Mouse (Mus musculus) heart, embryonic 15.5 days (tissue): Measurements from ENCODE around the gene Arhgef3. TPM values are rescaled to one million over a fixed set of nuclear protein-coding genes. Genes with fewer than 3 reads are reported as not detected.
A peak's percentile ranks its signal among the peaks of the same experiment; 100 is the strongest.

Source experiments
- ATAC-seq: fragments of 200-750 bp; cut with Nextera tagmentation; replicated peaks from 2 replicates; pipeline ENCODE4 v1.8.0; 2017; ENCODE audit warnings: low read depth, moderate TSS enrichment; ENCODE audit not compliant: insufficient number of reproducible peaks, insufficient read depth, low FRiP score
- H3K27ac ChIP-seq: fragments of 300-500 bp; sonication (generic); 2 replicates; pipeline ENCODE4 v1.5.1; 2015; ENCODE audit warnings: mild to moderate bottlenecking, inconsistent platforms
- H3K27me3 ChIP-seq: fragments of 300-500 bp; sonication (generic); 2 replicates; pipeline ENCODE4 v1.6.1; 2015; ENCODE audit warnings: inconsistent platforms
- H3K36me3 ChIP-seq: fragments of 300-500 bp; sonication (generic); 2 replicates; pipeline ENCODE4 v1.6.1; 2015; ENCODE audit warnings: mild to moderate bottlenecking, inconsistent platforms
- H3K4me1 ChIP-seq: fragments of 300-500 bp; sonication (generic); replicated peaks from 2 replicates; pipeline ENCODE4 v1.6.1; 2015; ENCODE audit warnings: inconsistent platforms
- H3K4me2 ChIP-seq: fragments of 300-500 bp; sonication (generic); 2 replicates; pipeline ENCODE4 v1.6.1; 2015; ENCODE audit warnings: inconsistent platforms, mild to moderate bottlenecking, moderate library complexity
- H3K4me3 ChIP-seq: fragments of 300-500 bp; sonication (generic); 2 replicates; pipeline ENCODE4 v1.5.1; 2015; ENCODE audit warnings: mild to moderate bottlenecking, inconsistent platforms
- H3K9ac ChIP-seq: fragments of 300-500 bp; sonication (generic); 2 replicates; pipeline ENCODE4 v1.6.1; 2015; ENCODE audit warnings: mild to moderate bottlenecking, inconsistent platforms
- H3K9me3 ChIP-seq: fragments of 300-500 bp; sonication (generic); replicated peaks from 2 replicates; pipeline ENCODE4 v1.6.1; 2016; ENCODE audit warnings: inconsistent platforms
- WGBS: fragments of 180-500 bp; shearing (Covaris S2); methylation state at CpG from one replicate; pipeline ENCODE4 v1.1.7; 2015; ENCODE audit warnings: mixed read lengths; 5-methylcytosine and 5-hydroxymethylcytosine counted together
- polyA plus RNA-seq: library from polyadenylated mRNA; unstranded; fragments of >200 nt; fragmentation: Nextera tagmentation; extraction: Ambion mirVana; gene quantifications from 2 replicates; pipeline ENCODE4 v1.2.1, GENCODE M21; 2015

Arhgef3 gene
- polyA plus RNA-seq, 1 experiment from 2014 or later: 14.7 TPM

GRCm38 (mm10) chr14:27341486-27341885 lies 226.8 kb downstream of the Arhgef3 start:
- Histone ChIP-seq H3K4me3 (no peak overlapping the region), H3K4me1 (peaks cover 26% of the 10 kb centered on the region), H3K27ac (no peak overlapping the region), H3K9me3 (no peaks in the 10 kb centered on the region), H3K4me2 (no peak overlapping the region), H3K27me3 (no peaks in the 10 kb centered on the region), H3K36me3 (no peaks in the 10 kb centered on the region), H3K9ac (no peak overlapping the region)
- 39% methylated on average over 5 of the region's 5 CpGs for WGBS
- ATAC-seq: no peak

- Histone ChIP-seq H3K9ac (no peak overlapping the region), H3K9me3 (no peaks in the 10 kb centered on the region), H3K36me3 (no peaks in the 10 kb centered on the region), H3K4me1 (peaks cover 21% of the 10 kb centered on the region), H3K27ac (no peak overlapping the region), H3K4me2 (no peak overlapping the region), H3K27me3 (no peaks in the 10 kb centered on the region), H3K4me3 (no peak overlapping the region)
- 84% methylated on average over 2 of the region's 2 CpGs for WGBS
- ATAC-seq: no peak
These were observed 227.8 kb downstream of the Arhgef3 start for GRCm38 (mm10) chr14:27342451-27342850.

DNA sequence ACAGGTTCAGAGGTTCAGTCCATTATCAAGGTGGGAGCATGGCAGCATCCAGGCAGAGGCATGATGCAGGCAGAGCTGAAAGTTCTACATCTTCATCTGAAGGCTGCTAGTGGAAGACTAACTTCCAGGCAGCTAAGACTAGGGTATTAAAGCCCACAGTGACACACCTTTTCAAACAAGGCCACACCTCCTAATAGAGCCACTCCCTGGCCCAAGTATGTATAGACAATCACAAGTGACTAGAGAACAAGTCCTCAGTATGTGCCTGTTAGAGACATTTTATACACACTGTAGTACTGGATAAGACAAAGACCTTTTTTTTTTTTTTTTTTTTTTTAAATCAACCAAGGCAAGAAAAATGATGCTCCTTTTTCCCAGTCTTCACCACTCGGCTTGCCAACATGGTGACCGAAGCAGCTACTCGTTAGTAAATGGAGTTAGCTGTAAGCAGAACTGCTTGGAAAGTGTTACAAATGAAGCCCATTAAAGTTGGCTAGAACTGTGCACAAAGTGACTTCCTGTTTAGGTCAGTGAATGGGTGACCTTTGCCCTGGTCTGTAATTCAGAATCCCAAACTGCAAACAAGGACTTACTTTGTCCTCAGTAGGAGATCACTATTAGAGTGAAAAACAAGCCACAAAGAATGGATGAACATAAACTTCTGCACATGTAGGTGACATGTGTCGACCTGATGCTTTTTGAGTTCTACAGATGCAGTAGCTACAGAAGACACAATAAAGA lies 229.7 kb downstream of the Arhgef3 start:
- no peak for ATAC-seq
- no peaks in the 10 kb centered on the region for H3K9me3 ChIP-seq
- no peak overlapping the region for H3K4me3 ChIP-seq
- WGBS: 87% methylated on average over 4 of the region's 4 CpGs
- no peaks in the 10 kb centered on the region for H3K27me3 ChIP-seq
- no peak overlapping the region for H3K9ac ChIP-seq
- no peaks in the 10 kb centered on the region for H3K36me3 ChIP-seq
- H3K4me1 ChIP-seq: peaks cover 32% of the 10 kb centered on the region
- H3K27ac ChIP-seq: no peak overlapping the region
- no peak overlapping the region for H3K4me2 ChIP-seq

DNA sequence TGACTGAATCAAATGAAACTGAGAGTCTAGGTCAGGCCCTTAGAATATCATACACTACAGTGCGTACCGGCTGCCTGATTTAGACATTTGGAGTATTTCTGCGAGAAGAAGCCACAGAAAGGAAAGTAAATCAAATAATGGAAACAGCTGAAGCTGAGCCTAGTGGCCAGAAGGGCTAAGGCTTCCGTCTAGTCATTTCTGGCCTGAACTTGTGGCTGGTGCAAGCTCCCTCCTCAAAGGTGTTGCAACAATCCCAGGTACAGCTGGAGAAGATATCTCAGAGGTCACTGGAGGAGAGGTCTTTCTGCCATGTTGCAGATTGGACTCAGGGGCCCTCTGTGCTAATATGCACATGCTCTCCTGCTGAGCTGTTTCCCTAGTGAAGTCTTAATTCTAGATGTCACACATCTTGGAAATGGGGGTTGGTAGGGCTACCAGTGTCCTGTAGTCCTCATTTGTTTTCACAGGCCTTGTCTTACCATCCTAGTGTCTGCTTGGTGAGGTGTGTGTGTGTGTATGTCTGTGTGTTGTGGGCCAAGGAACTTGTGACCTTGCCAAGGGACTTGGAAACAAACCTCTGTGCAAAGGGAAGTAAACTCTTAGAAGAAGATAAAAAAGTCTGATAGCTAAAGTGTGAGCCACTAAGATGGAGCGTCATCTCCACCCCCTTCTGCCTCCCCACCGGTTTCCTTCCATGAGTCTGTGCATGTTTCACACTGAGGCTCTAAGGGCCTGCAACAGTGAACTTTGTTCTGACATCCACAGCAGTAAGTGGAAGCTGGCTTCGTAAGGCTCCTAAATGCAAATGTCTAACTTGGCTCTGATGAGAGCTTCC lies 230.6 kb downstream of the Arhgef3 start:
- ATAC-seq: no peak
- peaks cover 41% of the 10 kb centered on the region for H3K4me1 ChIP-seq

DNA sequence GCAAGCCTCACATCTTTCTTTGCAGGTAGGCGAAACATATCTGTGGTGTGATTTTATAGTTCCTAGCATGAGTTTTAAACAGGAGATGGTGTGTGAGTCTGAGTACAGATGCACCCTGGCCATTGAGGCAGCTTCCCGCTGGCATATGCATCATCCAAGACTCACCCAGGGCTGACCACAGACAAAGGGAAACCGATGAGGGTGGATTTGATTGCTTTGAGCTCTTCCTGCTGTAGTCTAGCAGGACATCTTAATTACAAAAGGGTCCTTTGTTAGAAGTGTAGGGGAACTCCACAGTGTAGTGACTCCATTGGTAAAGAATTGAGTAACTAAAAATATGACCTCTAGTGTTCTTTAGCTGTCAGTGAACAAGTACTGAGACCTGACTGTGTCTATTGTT lies 232.5 kb downstream of the Arhgef3 start:
- ATAC-seq: no peak
- Histone ChIP-seq H3K27ac (peak overlapping the region; percentile 90; the same call in 1 of the 2 replicates), H3K36me3 (no peaks in the 10 kb centered on the region), H3K4me1 (peaks cover 51% of the 10 kb centered on the region), H3K4me3 (no peak overlapping the region), H3K9ac (no peak overlapping the region), H3K9me3 (no peaks in the 10 kb centered on the region), H3K4me2 (no peak overlapping the region), H3K27me3 (no peaks in the 10 kb centered on the region)
- WGBS: 61% methylated on average over 3 of the region's 3 CpGs

More for the DNA sequence above, 230.6 kb downstream of the Arhgef3 start:
- Histone ChIP-seq H3K4me3 (no peak overlapping the region), H3K27ac (0 out of 2 replicates have a peak overlapping the region, but pooled peaks have one; percentile 18), H3K27me3 (no peaks in the 10 kb centered on the region), H3K4me2 (no peak overlapping the region), H3K9me3 (no peaks in the 10 kb centered on the region), H3K36me3 (no peaks in the 10 kb centered on the region), H3K9ac (no peak overlapping the region)
- WGBS: 68% methylated on average over 7 of the region's 7 CpGs

GRCm38 (mm10) chr14:27347666-27348065 lies 233.0 kb downstream of the Arhgef3 start:
- H3K27me3 ChIP-seq: no peaks in the 10 kb centered on the region

GRCm38 (mm10) chr14:27348088-27348487 lies 233.4 kb downstream of the Arhgef3 start:
- Histone ChIP-seq H3K4me1 (peaks cover 52% of the 10 kb centered on the region), H3K27ac (peak overlapping the region; percentile 90), H3K4me2 (no peak overlapping the region), H3K36me3 (no peaks in the 10 kb centered on the region), H3K9me3 (no peaks in the 10 kb centered on the region), H3K9ac (no peak overlapping the region), H3K4me3 (no peak overlapping the region), H3K27me3 (no peaks in the 10 kb centered on the region)
- WGBS: 88% methylated on average over 2 of the region's 2 CpGs
- no peak for ATAC-seq

More at GRCm38 (mm10) chr14:27347666-27348065, 233.0 kb downstream of the Arhgef3 start:
- Histone ChIP-seq H3K4me2 (no peak overlapping the region), H3K36me3 (no peaks in the 10 kb centered on the region), H3K9ac (no peak overlapping the region), H3K4me3 (no peak overlapping the region), H3K4me1 (peaks cover 52% of the 10 kb centered on the region), H3K9me3 (no peaks in the 10 kb centered on the region), H3K27ac (peak overlapping the region; percentile 90)
- no peak for ATAC-seq
- 78% methylated on average over 5 of the region's 5 CpGs for WGBS

GRCm38 (mm10) chr14:27348656-27349055 lies 234.0 kb downstream of the Arhgef3 start:
- H3K4me1 ChIP-seq: peaks cover 52% of the 10 kb centered on the region
- H3K4me2 ChIP-seq: no peak overlapping the region

GRCm38 (mm10) chr14:27349120-27349519 lies 234.4 kb downstream of the Arhgef3 start:
- peak; percentile 72; the same call in 1 of the 2 replicates for ATAC-seq
- peak overlapping the region; percentile 90 for H3K27ac ChIP-seq
- H3K4me2 ChIP-seq: no peak overlapping the region
- no peaks in the 10 kb centered on the region for H3K9me3 ChIP-seq
- H3K4me1 ChIP-seq: peaks cover 52% of the 10 kb centered on the region
- 37% methylated on average over 3 of the region's 3 CpGs for WGBS
- no peaks in the 10 kb centered on the region for H3K36me3 ChIP-seq
- H3K27me3 ChIP-seq: no peaks in the 10 kb centered on the region
- H3K9ac ChIP-seq: no peak overlapping the region
- no peak overlapping the region for H3K4me3 ChIP-seq

More at GRCm38 (mm10) chr14:27348656-27349055, 234.0 kb downstream of the Arhgef3 start:
- H3K27ac ChIP-seq: peak overlapping the region; percentile 90
- no peaks in the 10 kb centered on the region for H3K36me3 ChIP-seq
- H3K9me3 ChIP-seq: no peaks in the 10 kb centered on the region
- H3K27me3 ChIP-seq: no peaks in the 10 kb centered on the region
- ATAC-seq: no peak
- no peak overlapping the region for H3K9ac ChIP-seq
- no peak overlapping the region for H3K4me3 ChIP-seq
- WGBS: 80% methylated on average over 4 of the region's 4 CpGs

DNA sequence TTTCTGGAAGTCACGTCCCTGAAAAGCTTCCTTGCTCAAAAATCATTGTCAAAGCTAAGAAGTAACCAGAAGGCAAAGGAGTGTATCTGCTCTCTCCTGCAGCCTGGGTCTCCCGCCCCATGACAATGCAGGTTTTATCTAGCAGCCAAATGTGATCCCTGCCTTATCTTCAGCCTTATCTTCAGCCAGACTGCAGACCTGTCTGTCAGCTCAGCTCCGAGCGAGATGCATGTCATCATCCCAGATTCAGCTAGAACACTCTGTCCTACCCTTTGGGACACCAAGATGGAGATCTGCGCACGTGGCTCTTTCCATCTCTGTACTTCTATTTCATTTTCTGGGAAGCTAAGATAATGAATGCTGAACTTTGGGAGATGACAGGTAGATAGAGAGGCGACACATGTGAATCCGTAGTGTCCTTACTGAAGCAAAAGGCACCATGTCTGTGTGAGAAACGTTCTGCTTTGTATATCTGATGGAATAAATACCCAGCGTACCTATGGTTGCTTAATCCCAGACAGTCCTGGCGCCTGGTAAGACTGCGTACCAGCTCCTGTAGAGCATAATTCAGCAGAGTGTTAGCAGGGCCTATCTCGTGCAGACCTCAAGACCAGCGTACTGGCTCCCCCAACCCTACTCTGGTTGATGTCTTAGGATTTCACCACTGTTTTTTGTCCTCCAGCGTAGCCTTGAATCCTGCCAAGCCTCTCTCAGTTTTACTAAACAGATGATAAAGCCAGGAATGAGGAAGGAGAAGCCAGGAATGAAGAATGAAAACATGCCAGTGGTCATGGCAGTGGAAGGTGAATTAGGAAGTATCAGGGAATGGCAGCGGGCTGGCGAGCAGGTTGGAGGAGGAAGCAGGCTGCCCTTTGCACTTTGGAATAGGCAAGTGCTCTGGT lies 235.4 kb downstream of the Arhgef3 start:
- no peak overlapping the region for H3K4me3 ChIP-seq
- 43% methylated on average over 17 of the region's 17 CpGs for WGBS
- no peaks in the 10 kb centered on the region for H3K9me3 ChIP-seq
- no peak; the same call in 1 of the 2 replicates for ATAC-seq
- no peaks in the 10 kb centered on the region for H3K27me3 ChIP-seq
- peak overlapping the region; percentile 90 for H3K27ac ChIP-seq
- no peak overlapping the region for H3K9ac ChIP-seq
- no peak overlapping the region for H3K4me2 ChIP-seq
- H3K4me1 ChIP-seq: peaks cover 52% of the 10 kb centered on the region
- no peaks in the 10 kb centered on the region for H3K36me3 ChIP-seq
